Mouse (Mus musculus) heart, adult 2 months (tissue): Measurements from ENCODE around the gene Gbgt1.

Experiments used
- CTCF ChIP-seq: fragments of 200-600 bp; IDR thresholded peaks from 2 replicates; pipeline ENCODE4 v1.8.1; 2022; ENCODE audit warnings: antibody characterized with exemption, mild to moderate bottlenecking, moderate library complexity
- POLR2A ChIP-seq: fragments of 200-500 bp; IDR thresholded peaks from 2 replicates; pipeline ENCODE4 v1.6.1; 2011; ENCODE audit warnings: mild to moderate bottlenecking, low read depth, low read length, control low read depth; ENCODE audit not compliant: insufficient read depth

DNA sequence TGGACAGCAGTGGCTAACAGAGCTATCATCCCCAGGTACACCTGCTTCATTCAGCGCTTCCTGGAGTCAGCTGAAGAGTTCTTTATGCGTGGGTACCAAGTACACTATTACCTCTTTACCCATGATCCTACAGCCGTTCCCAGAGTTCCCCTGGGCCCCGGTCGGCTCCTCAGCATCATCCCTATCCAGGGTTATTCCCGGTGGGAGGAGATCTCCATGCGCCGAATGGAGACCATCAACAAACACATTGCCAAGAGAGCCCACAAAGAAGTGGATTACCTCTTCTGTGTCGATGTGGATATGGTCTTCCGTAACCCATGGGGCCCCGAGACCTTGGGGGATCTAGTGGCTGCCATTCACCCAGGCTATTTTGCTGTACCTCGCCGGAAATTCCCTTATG, 8.0 kb downstream of the Gbgt1 start:
- TF ChIP-seq POLR2A, result no peak
- TF ChIP-seq CTCF, result no peak
